Mouse (Mus musculus): ENCODE data around the gene Tenm4.

GRCm38 (mm10) chr7:96705307-96706129 lies 534.5 kb downstream of the Tenm4 start:
- TF ChIP-seq MAFK (IDR thresholded peaks at IDR 0.05; ENCODE audit: insufficient read depth, low read depth, low read length) (no peak), CHD2 (IDR thresholded peaks at IDR 0.05; ENCODE audit: low read depth, low read length) (no peak)
